Mouse (Mus musculus): Measurements from ENCODE around the gene Bhlhe23. TPM values are rescaled to one million over a fixed set of nuclear protein-coding genes. Genes with fewer than 3 reads are reported as not detected.

Gene Bhlhe23
- polyA plus RNA-seq, 1 experiment from 2014 or later: not detected

- Histone ChIP-seq H3K4me3 (ENCODE audit: low read depth, low read length) (no peak overlapping the region), H3K9me3 (ENCODE audit: low read length) (no peaks in the 10 kb centered on the region), H3K9ac (replicated peaks) (no peak overlapping the region), H3K4me1 (ENCODE audit: insufficient read depth) (no peaks in the 10 kb centered on the region), H3K27ac (ENCODE audit: low read depth) (no peak overlapping the region), H3K4me2 (ENCODE audit: low read depth, low read length) (no peak overlapping the region), H3K27me3 (ENCODE audit: insufficient read depth, low read length) (peaks cover 5% of the 10 kb centered on the region; the same call in 1 of the 2 replicates), H3K36me3 (replicated peaks; ENCODE audit: insufficient read depth, low read length) (no peaks in the 10 kb centered on the region)
- ATAC-seq: no peak
- TF ChIP-seq EP300 (IDR thresholded peaks at IDR 0.05; ENCODE audit: low read depth) (no peak), CTCF (IDR thresholded peaks at IDR 0.05; ENCODE audit: low read depth) (peak; percentile 78)
- peak; percentile 61 for DNase-seq
Observed at GRCm38 (mm10) chr2:180786732-180787131, 10.0 kb upstream of the Bhlhe23 start.

- ATAC-seq: no peak
- DNase-seq: no peak
- Histone ChIP-seq H3K4me2 (ENCODE audit: low read depth, low read length) (no peak overlapping the region), H3K4me1 (ENCODE audit: insufficient read depth) (no peaks in the 10 kb centered on the region), H3K9ac (replicated peaks) (no peak overlapping the region), H3K27ac (ENCODE audit: low read depth) (no peak overlapping the region), H3K9me3 (ENCODE audit: low read length) (no peaks in the 10 kb centered on the region), H3K27me3 (ENCODE audit: insufficient read depth, low read length) (peaks cover 44% of the 10 kb centered on the region), H3K36me3 (replicated peaks; ENCODE audit: insufficient read depth, low read length) (no peaks in the 10 kb centered on the region), H3K4me3 (ENCODE audit: low read depth, low read length) (no peak overlapping the region)
- TF ChIP-seq EP300 (IDR thresholded peaks at IDR 0.05; ENCODE audit: low read depth): no peak
- TF ChIP-seq CTCF (IDR thresholded peaks at IDR 0.05; ENCODE audit: low read depth): no peak
- 3% methylated on average over 2 of the region's 2 CpGs for WGBS (ENCODE audit: insufficient replicate concordance)
Observed at GRCm38 (mm10) chr2:180780282-180780681, 3.6 kb upstream of the Bhlhe23 start.

DNA sequence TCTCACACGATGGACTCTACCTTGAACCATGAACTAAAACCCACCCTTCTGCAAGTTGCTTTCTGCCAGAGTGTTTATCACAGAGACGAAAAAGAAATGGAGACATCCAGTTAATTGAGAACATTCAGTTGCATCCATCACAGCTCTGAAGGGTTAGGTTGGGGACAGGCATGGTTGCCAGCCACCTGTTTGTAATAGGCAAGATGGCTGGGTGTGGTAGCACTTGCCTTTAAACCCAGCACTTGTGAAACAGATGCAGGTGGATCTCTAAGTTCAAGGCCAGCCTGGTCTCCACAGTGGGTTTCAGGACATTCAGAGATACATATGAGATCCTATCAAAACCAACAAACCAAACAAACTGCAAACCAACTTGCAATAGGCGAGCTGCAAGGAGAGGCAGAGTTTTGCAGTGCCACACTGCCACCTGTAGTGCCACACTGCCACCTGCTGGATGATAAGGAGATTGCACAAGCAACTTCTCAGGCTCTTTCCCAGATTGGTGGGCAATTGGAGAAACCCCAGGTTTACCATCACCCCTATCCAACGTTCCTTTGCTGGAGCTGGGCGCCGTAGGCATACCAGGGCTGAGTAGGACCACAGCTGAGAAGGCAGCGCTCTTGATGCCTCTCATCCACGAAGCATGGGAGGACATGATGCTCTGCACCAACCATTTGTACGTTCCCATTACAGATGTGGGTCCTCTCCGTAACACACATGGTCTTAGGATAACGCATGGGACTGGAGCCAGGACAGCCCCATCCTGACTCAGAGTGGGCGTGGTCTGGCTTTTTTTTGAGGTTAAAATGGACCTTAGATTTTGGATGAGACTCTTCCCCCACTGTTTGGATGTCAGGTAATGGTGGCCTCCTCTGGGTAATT, 2.8 kb upstream of the Bhlhe23 start:
- Histone ChIP-seq H3K27me3 (ENCODE audit: insufficient read depth, low read length) (peaks cover 50% of the 10 kb centered on the region), H3K4me2 (ENCODE audit: low read depth, low read length) (no peak overlapping the region), H3K36me3 (replicated peaks; ENCODE audit: insufficient read depth, low read length) (no peaks in the 10 kb centered on the region), H3K4me1 (ENCODE audit: insufficient read depth) (no peaks in the 10 kb centered on the region), H3K4me3 (ENCODE audit: low read depth, low read length) (no peak overlapping the region), H3K27ac (ENCODE audit: low read depth) (no peak overlapping the region), H3K9ac (replicated peaks) (no peak overlapping the region), H3K9me3 (ENCODE audit: low read length) (no peaks in the 10 kb centered on the region)
- no peak for ATAC-seq
- 24% methylated on average over 12 of the region's 12 CpGs for WGBS (ENCODE audit: insufficient replicate concordance)
- no peak for TF ChIP-seq EP300 (IDR thresholded peaks at IDR 0.05; ENCODE audit: low read depth)
- TF ChIP-seq CTCF (IDR thresholded peaks at IDR 0.05; ENCODE audit: low read depth): peak; percentile 98
- peak; percentile 55 for DNase-seq

DNA sequence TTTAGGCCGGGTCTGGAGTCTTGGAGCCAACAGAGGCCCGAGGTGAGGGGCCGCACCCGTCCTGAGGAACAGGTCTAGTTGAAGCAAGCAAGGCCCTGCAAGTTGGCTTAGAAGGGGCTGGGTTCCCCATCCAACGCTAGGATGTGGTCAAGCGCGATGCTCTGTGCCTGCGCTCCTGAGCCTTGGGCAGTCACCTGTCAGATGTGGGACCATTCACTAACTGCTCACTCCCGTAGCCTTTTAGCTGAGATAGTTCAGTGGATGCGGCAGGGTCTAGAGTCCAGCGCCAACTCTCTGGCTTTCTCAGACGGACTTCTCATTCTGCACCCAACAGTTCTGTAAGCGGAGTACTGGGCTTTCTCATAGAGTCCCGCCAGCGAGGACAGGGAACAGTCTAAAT, 1.1 kb downstream of the Bhlhe23 start:
- Histone ChIP-seq H3K36me3 (replicated peaks; ENCODE audit: insufficient read depth, low read length) (no peaks in the 10 kb centered on the region), H3K4me1 (ENCODE audit: insufficient read depth) (no peaks in the 10 kb centered on the region), H3K27me3 (ENCODE audit: insufficient read depth, low read length) (peaks cover 72% of the 10 kb centered on the region), H3K4me2 (ENCODE audit: low read depth, low read length) (no peak overlapping the region), H3K9me3 (ENCODE audit: low read length) (no peaks in the 10 kb centered on the region), H3K4me3 (ENCODE audit: low read depth, low read length) (no peak overlapping the region), H3K9ac (replicated peaks) (no peak overlapping the region), H3K27ac (ENCODE audit: low read depth) (no peak overlapping the region)
- TF ChIP-seq CTCF (IDR thresholded peaks at IDR 0.05; ENCODE audit: low read depth): no peak
- no peak for TF ChIP-seq EP300 (IDR thresholded peaks at IDR 0.05; ENCODE audit: low read depth)
- ATAC-seq (no peak), DNase-seq (no peak)
- WGBS (ENCODE audit: insufficient replicate concordance): 4% methylated on average over 15 of the region's 15 CpGs

DNA sequence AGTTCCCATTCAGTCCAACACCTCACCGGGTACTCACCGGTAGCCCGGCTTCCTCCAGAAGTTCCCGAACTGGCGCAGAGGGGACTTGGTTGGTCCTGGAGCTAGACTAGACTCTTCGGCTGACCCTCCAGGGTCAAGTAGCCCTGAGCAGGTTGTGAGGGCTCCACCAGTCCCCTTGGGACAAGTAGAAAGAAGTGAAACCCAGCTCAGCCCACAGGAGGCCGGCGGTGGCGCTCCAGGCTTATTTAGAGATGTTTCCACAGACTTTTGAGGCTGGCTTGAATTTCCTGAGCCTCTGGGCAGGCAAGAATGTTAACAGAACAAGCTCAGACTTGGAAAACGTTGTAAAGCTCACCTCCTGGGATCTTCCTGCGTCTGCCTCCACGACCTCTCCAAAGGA, 1.5 kb downstream of the Bhlhe23 start:
- H3K4me1 ChIP-seq (ENCODE audit: insufficient read depth): no peaks in the 10 kb centered on the region
- no peaks in the 10 kb centered on the region for H3K36me3 ChIP-seq (replicated peaks; ENCODE audit: insufficient read depth, low read length)
- no peak for TF ChIP-seq CTCF (IDR thresholded peaks at IDR 0.05; ENCODE audit: low read depth)
- TF ChIP-seq EP300 (IDR thresholded peaks at IDR 0.05; ENCODE audit: low read depth): no peak
- DNase-seq (no peak), ATAC-seq (no peak)
- 5% methylated on average over 12 of the region's 12 CpGs for WGBS (ENCODE audit: insufficient replicate concordance)
- H3K27ac ChIP-seq (ENCODE audit: low read depth): no peak overlapping the region
- no peak overlapping the region for H3K4me2 ChIP-seq (ENCODE audit: low read depth, low read length)
- no peak overlapping the region for H3K4me3 ChIP-seq (ENCODE audit: low read depth, low read length)
- H3K27me3 ChIP-seq (ENCODE audit: insufficient read depth, low read length): peaks cover 72% of the 10 kb centered on the region
- no peak overlapping the region for H3K9ac ChIP-seq (replicated peaks)
- H3K9me3 ChIP-seq (ENCODE audit: low read length): no peaks in the 10 kb centered on the region

- no peak overlapping the region for H3K9ac ChIP-seq (replicated peaks)
- H3K27me3 ChIP-seq (ENCODE audit: insufficient read depth, low read length): no peaks in the 10 kb centered on the region
- DNase-seq (no peak), ATAC-seq (no peak)
- no peaks in the 10 kb centered on the region for H3K4me1 ChIP-seq (ENCODE audit: insufficient read depth)
- no peak overlapping the region for H3K4me2 ChIP-seq (ENCODE audit: low read depth, low read length)
- TF ChIP-seq CTCF (IDR thresholded peaks at IDR 0.05; ENCODE audit: low read depth): no peak
- TF ChIP-seq EP300 (IDR thresholded peaks at IDR 0.05; ENCODE audit: low read depth): no peak
- H3K27ac ChIP-seq (ENCODE audit: low read depth): no peak overlapping the region
- no peaks in the 10 kb centered on the region for H3K9me3 ChIP-seq (ENCODE audit: low read length)
- 62% methylated on average over 7 of the region's 7 CpGs for WGBS (ENCODE audit: insufficient replicate concordance)
- H3K36me3 ChIP-seq (replicated peaks; ENCODE audit: insufficient read depth, low read length): no peaks in the 10 kb centered on the region
- no peak overlapping the region for H3K4me3 ChIP-seq (ENCODE audit: low read depth, low read length)
Observed at GRCm38 (mm10) chr2:180765713-180766112, 11.0 kb downstream of the Bhlhe23 start.
